Mouse (Mus musculus) neural tube, embryonic 14.5 days (tissue): Measurements from ENCODE around the gene Baiap2. TPM values are rescaled to one million over a fixed set of nuclear protein-coding genes. Genes with fewer than 3 reads are reported as not detected.

Experiments used
- ATAC-seq: fragments of 200-750 bp; cut with Nextera tagmentation; 2 replicates; pipeline ENCODE4 v1.8.0; 2017; ENCODE audit warnings: low read depth, mild to moderate bottlenecking, moderate TSS enrichment, moderate library complexity
- H3K27ac ChIP-seq: fragments of 300-500 bp; sonication (generic); 2 replicates; pipeline ENCODE4 v1.5.1; 2014; ENCODE audit warnings: low read depth, mild to moderate bottlenecking, control low read depth, low read length, moderate library complexity, mixed read lengths
- H3K27me3 ChIP-seq: fragments of 300-500 bp; sonication (generic); 2 replicates; pipeline ENCODE4 v1.6.1; 2014; ENCODE audit warnings: low read length; ENCODE audit not compliant: control insufficient read depth, insufficient read depth
- H3K36me3 ChIP-seq: fragments of 300-500 bp; sonication (generic); 2 replicates; pipeline ENCODE4 v1.6.1; 2014; ENCODE audit warnings: low read length, mixed read lengths; ENCODE audit not compliant: control insufficient read depth, insufficient read depth
- H3K4me1 ChIP-seq: fragments of 300-500 bp; sonication (generic); 2 replicates; pipeline ENCODE4 v1.6.1; 2014; ENCODE audit warnings: low read length; ENCODE audit not compliant: control insufficient read depth, insufficient read depth
- H3K4me2 ChIP-seq: fragments of 300-500 bp; sonication (generic); 2 replicates; pipeline ENCODE4 v1.6.1; 2014; ENCODE audit warnings: mild to moderate bottlenecking, low read depth, low read length, control low read depth
- H3K4me3 ChIP-seq: fragments of 300-500 bp; sonication (generic); 2 replicates; pipeline ENCODE4 v1.5.1; 2014; ENCODE audit warnings: low read depth, low read length, control low read depth, mixed read lengths
- H3K9ac ChIP-seq: fragments of 300-500 bp; sonication (generic); replicated peaks from 2 replicates; pipeline ENCODE4 v1.6.1; 2014; ENCODE audit warnings: low read depth, mild to moderate bottlenecking, control low read depth, low read length, mixed read lengths
- H3K9me3 ChIP-seq: fragments of 300-500 bp; sonication (generic); 2 replicates; pipeline ENCODE4 v1.6.1; 2016; ENCODE audit warnings: low read length; ENCODE audit not compliant: control insufficient read depth
- WGBS: fragments of 180-500 bp; shearing (Covaris S2); extraction: QIAGEN DNeasy Blood & Tissue Kit; methylation state at CpG from one replicate; pipeline ENCODE4 v1.1.7; 2014; 5-methylcytosine and 5-hydroxymethylcytosine counted together
- polyA plus RNA-seq: library from polyadenylated mRNA; unstranded; fragments of >200 nt; fragmentation: Nextera tagmentation; extraction: Ambion mirVana; gene quantifications from 2 replicates; pipeline ENCODE4 v1.2.1, GENCODE M21; 2014

Baiap2 gene
- polyA plus RNA-seq, 1 experiment from 2014 or later: 13.7 TPM

DNA sequence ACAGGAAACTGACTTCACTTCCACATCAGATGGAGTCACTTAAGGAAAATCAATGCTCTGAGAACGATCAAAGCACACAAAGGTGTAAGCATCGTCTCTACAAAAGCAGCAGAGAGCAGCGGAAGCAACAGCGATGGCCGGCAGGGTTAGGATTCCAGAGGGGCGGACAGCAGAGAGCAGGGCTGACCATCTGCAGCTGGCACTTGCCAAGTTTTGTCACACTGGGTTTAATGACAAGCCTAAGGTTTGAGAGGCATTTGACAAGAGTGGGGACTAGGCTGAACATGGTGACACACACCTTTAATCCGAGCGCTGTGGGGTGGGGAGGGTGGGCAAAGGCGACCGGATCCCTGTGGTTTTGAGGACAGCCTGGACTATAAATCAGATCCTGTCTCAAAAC, 10.8 kb upstream of the Baiap2 start:
- 0 out of 2 replicates have a peak, but pooled peaks cover 3% of the 10 kb centered on the region for H3K4me1 ChIP-seq
- no peak for ATAC-seq
- H3K9ac ChIP-seq: no peak overlapping the region
- no peaks in the 10 kb centered on the region for H3K27me3 ChIP-seq
- H3K27ac ChIP-seq: no peak overlapping the region
- 75% methylated on average over 10 of the region's 10 CpGs for WGBS
- no peaks in the 10 kb centered on the region for H3K9me3 ChIP-seq
- no peak overlapping the region for H3K4me2 ChIP-seq
- H3K4me3 ChIP-seq: no peak overlapping the region
- H3K36me3 ChIP-seq: no peaks in the 10 kb centered on the region

DNA sequence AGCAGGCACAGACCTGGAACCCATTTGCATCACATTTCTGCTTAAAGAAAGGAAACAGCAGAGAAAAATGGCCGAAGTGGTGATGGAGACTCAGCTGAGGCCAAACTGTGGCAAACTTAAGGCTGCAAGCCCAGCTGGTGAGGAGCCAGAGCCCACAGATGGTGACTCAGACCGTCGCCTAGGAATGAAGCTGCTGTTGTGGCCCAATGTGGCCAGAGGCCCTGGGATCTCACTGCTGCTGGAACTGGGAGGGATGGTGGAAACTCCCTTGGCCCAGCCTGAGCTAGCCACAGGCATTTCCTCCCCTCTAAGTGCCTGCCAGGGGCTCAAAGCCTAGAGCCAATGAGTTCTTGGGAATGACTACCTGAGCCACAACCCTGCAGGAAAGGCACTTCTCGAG, 9.4 kb upstream of the Baiap2 start:
- Histone ChIP-seq H3K4me1 (0 out of 2 replicates have a peak, but pooled peaks cover 5% of the 10 kb centered on the region), H3K36me3 (no peaks in the 10 kb centered on the region), H3K4me2 (no peak overlapping the region), H3K4me3 (no peak overlapping the region), H3K27me3 (no peaks in the 10 kb centered on the region), H3K27ac (no peak overlapping the region), H3K9me3 (no peaks in the 10 kb centered on the region), H3K9ac (no peak overlapping the region)
- ATAC-seq: no peak
- WGBS: 68% methylated on average over 4 of the region's 4 CpGs

DNA sequence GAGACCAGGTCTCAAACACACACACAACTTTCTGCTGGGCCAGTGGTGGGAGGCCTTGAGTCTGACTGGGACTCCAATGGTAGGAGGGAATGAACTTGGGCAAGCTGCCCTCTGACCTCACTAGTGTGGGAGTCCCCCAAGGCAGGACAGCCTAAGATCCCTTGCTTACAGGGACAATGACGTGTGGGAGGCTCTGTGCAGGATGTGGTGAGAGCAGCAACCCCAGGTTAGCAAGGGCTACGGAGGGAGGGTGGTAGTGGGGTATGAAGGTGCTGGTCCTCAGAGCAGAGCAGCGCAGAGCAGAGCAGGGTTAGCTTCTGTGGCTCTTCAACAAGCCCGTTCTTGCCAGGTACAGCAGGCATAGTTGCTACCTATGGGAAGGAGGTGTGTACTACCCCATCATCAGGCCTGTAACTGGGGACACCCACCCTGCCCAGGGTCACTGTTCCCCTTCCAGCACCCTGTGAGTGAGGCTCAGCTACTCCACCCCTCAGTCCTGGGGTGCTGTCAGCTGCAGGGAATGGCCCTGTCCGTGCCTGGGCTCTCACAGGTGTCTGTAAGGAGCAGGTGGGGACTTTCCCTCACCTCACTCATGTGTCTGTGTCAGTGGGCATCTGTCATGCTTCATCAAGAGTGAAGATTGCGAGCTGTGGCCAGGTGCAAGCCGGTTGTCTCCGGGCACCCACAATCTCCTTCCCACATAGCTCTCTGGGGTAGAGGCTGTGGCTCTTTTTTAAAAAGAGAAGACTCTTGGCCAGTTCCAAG, 8.6 kb upstream of the Baiap2 start:
- Histone ChIP-seq H3K4me2 (no peak overlapping the region), H3K9me3 (no peaks in the 10 kb centered on the region), H3K27ac (no peak overlapping the region), H3K9ac (no peak overlapping the region), H3K36me3 (no peaks in the 10 kb centered on the region), H3K4me3 (no peak overlapping the region), H3K4me1 (0 out of 2 replicates have a peak, but pooled peaks cover 7% of the 10 kb centered on the region), H3K27me3 (no peaks in the 10 kb centered on the region)
- ATAC-seq: no peak
- WGBS: 85% methylated on average over 8 of the region's 8 CpGs

DNA sequence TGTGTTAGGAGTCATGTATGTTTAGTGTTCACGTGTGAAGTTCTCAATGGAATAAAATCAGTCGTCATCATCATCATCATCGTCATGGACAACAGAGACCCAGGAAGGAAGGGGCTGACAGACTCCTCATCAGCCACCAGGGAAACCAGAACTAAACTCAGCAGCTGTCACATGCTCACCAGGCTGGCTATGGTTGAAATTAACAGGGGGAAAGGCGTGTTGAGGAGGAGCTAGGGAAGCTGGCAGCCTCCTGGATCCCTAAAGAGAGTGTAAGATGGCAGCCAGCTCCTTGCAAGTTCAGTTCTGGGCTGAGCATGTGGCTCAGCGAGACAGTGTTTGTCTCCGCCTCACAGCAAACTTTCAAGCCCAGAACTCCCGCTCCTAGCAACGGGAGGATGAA, 7.8 kb upstream of the Baiap2 start:
- no peaks in the 10 kb centered on the region for H3K9me3 ChIP-seq
- H3K27me3 ChIP-seq: no peaks in the 10 kb centered on the region
- H3K4me3 ChIP-seq: no peak overlapping the region
- H3K4me2 ChIP-seq: no peak overlapping the region
- H3K27ac ChIP-seq: no peak overlapping the region
- H3K9ac ChIP-seq: no peak overlapping the region
- no peaks in the 10 kb centered on the region for H3K36me3 ChIP-seq
- H3K4me1 ChIP-seq: 0 out of 2 replicates have a peak, but pooled peaks cover 7% of the 10 kb centered on the region
- ATAC-seq: no peak
- 74% methylated on average over 8 of the region's 8 CpGs for WGBS

DNA sequence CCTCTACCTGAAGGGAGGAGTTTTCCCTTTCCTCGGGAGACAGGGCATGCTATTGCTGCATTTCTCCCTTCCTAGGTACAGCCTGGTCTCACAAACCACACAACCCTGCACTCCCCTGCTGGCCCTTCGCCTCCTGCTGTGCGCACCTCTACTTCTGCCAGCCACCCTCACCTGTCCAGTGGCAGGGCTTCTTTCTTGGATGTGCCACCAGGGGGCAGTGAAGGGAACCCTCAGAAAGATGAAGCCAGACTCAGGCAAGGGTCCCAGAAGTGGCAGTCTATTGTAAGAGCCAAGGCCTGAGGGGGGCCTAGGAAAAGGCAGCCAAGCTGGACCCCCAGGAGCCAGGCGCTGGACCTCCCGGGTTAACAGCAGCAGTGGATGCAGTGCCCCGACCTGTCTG, 7.1 kb upstream of the Baiap2 start:
- Histone ChIP-seq H3K4me2 (no peak overlapping the region), H3K9me3 (no peaks in the 10 kb centered on the region), H3K27ac (no peak overlapping the region), H3K4me1 (0 out of 2 replicates have a peak, but pooled peaks cover 7% of the 10 kb centered on the region), H3K27me3 (no peaks in the 10 kb centered on the region), H3K9ac (no peak overlapping the region), H3K4me3 (no peak overlapping the region), H3K36me3 (no peaks in the 10 kb centered on the region)
- WGBS: 28% methylated on average over 6 of the region's 6 CpGs
- peak; percentile 44; the same call in 1 of the 2 replicates for ATAC-seq

DNA sequence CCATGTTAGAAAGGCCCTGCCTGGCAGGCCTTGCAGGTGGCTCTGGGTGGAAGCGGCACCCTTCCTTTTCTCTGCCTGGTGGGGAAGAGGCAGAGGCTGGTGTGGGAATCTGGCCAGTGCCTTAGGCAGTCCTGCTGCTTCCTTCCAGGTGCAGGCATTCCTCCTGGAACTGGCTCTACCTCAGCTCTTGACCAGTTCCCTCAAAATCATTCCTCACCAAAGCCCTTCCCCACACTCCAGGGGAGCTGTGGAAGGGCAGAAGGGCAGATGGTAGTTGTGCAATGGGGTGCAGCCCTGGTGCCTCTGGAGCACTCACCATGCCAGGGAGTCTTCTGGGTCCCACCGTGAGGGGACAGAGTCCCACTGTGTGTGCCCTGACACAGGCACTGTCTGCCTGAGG, 6.1 kb upstream of the Baiap2 start:
- no peak overlapping the region for H3K4me3 ChIP-seq
- H3K4me1 ChIP-seq: 0 out of 2 replicates have a peak, but pooled peaks cover 8% of the 10 kb centered on the region
- H3K9me3 ChIP-seq: no peaks in the 10 kb centered on the region
- no peak for ATAC-seq
- 78% methylated on average over 2 of the region's 2 CpGs for WGBS
- no peaks in the 10 kb centered on the region for H3K36me3 ChIP-seq
- no peaks in the 10 kb centered on the region for H3K27me3 ChIP-seq
- H3K9ac ChIP-seq: no peak overlapping the region; the same call in 1 of the 2 replicates
- no peak overlapping the region for H3K27ac ChIP-seq
- no peak overlapping the region for H3K4me2 ChIP-seq

DNA sequence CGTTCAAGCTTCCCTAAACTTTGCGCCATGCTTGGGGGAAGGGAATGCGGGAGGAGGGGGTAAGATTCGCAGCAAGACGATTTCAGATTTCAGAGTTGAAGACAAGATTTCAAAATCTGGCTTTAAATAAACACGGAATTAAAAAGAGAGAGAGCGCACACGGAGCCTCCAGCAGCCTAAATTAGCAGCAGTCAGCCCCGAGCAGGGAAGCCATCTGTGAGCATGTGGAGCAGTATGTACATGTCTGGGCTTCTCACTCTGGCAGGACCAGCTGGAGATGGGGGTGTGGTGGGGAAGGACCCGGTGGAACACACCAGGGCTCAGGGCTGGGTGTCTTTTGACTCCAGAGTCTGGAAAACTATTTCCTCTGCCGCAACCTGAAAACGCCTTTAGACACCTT, 5.3 kb upstream of the Baiap2 start:
- WGBS: 53% methylated on average over 12 of the region's 12 CpGs
- Histone ChIP-seq H3K4me3 (no peak overlapping the region), H3K27me3 (no peaks in the 10 kb centered on the region), H3K9me3 (no peaks in the 10 kb centered on the region), H3K27ac (no peak overlapping the region), H3K9ac (no peak overlapping the region), H3K4me2 (no peak overlapping the region), H3K4me1 (peaks cover 16% of the 10 kb centered on the region), H3K36me3 (no peaks in the 10 kb centered on the region)
- no peak for ATAC-seq

DNA sequence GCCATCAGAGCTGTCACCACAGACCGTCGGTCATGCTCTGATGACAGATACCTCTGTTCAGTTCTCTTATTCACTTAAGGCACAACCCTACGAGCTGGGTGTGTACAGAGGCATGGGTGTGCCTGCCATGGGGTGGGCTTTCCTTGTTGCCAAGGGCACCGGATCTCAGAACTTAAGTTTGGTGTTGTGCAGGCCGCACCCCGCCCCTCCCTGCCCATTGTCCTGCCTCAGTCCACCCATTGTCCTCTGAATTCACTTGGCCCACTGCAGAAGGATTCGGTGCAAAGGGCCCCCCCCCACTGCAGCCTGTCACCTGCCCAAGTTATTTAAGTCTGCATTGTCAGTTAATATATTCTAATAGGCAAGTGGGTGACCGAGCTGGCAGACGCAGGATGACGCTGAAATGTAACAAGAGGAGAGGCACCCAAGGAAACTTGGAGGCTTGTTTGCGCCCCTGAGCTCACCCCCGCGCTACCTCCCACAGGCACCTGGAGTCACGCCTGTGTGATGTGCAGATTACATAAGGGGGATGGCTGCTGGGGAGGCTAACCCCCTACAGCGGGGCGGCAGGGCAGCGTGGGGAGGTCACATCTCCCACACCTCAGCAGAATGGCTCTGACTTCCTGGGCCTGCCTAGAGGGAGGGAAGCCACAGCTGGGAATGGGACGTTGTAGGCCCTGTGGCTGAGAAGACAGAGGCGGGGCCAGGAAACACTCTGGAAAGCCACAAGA, 4.6 kb upstream of the Baiap2 start:
- no peaks in the 10 kb centered on the region for H3K9me3 ChIP-seq
- H3K4me1 ChIP-seq: peaks cover 16% of the 10 kb centered on the region
- no peak overlapping the region for H3K9ac ChIP-seq
- H3K4me2 ChIP-seq: no peak overlapping the region
- no peaks in the 10 kb centered on the region for H3K27me3 ChIP-seq
- no peaks in the 10 kb centered on the region for H3K36me3 ChIP-seq
- no peak overlapping the region for H3K4me3 ChIP-seq
- 62% methylated on average over 19 of the region's 19 CpGs for WGBS
- no peak overlapping the region for H3K27ac ChIP-seq
- ATAC-seq: no peak

DNA sequence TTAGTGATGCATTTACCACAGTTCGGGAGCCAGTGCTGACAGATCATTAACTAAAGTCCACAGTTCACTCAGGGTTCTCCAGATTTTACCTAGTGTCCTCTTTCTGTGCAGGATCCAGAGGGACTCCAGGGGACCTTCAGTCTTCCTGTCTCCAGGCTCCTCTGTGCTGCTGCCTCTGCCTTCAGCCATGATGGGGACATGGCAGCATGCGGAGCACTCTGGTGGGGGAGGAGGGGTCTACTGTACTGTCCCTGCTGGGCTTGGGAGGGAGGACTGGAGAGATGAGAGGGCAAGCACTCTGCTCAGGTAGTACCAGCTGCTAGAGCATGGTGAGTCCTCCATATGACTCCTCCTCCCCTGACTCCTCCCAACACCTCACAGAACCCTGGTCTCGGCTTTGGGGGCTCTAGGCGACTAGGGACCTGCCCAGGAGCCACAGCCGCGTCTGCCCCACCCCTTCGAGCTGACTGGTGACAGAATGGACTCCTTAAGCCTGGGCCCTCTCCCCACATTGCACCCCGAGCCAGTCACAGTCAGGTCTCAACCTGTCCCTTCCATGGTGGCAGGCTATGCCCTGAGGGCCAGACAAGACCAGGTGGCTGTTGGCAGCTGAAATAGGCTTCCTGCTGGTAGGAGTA, 3.4 kb upstream of the Baiap2 start:
- 56% methylated on average over 8 of the region's 8 CpGs for WGBS
- no peaks in the 10 kb centered on the region for H3K9me3 ChIP-seq
- no peak overlapping the region for H3K4me3 ChIP-seq
- no peak overlapping the region for H3K9ac ChIP-seq
- H3K4me2 ChIP-seq: no peak overlapping the region
- H3K36me3 ChIP-seq: no peaks in the 10 kb centered on the region
- no peaks in the 10 kb centered on the region for H3K27me3 ChIP-seq
- H3K4me1 ChIP-seq: peaks cover 24% of the 10 kb centered on the region
- ATAC-seq: no peak
- no peak overlapping the region for H3K27ac ChIP-seq
